Mouse (Mus musculus): ENCODE results near the gene Snrpc.
"Not testable (repeated sequence)": the region's sequence is repeated elsewhere in the genome, so short reads cannot be mapped to it uniquely, and the experiment has no call there.

Snrpc gene

DNA sequence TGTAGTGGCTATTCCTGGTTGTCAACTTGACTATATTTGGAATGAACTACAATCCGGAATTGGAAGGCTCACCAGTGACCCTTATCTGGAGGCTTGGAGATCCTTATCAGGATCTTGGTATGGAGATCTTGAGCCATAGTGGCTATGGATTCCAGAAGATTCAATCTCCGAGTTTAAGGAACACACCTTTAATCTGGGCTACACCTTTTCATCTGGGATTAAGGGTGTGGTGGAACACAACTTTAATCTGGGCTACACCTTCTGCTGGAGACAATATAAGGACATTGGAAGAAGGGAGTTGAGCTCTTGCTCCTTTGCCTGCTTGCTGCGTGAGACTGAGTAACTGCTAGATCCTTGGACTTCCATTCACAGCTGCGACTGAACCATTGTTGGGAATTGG is at the start of gene Snrpc:
TSS of gene Snrpc (plus strand) at position 301 of the 400 bp plus-strand sequence.
- not testable (repeated sequence) for DNase-seq

DNA sequence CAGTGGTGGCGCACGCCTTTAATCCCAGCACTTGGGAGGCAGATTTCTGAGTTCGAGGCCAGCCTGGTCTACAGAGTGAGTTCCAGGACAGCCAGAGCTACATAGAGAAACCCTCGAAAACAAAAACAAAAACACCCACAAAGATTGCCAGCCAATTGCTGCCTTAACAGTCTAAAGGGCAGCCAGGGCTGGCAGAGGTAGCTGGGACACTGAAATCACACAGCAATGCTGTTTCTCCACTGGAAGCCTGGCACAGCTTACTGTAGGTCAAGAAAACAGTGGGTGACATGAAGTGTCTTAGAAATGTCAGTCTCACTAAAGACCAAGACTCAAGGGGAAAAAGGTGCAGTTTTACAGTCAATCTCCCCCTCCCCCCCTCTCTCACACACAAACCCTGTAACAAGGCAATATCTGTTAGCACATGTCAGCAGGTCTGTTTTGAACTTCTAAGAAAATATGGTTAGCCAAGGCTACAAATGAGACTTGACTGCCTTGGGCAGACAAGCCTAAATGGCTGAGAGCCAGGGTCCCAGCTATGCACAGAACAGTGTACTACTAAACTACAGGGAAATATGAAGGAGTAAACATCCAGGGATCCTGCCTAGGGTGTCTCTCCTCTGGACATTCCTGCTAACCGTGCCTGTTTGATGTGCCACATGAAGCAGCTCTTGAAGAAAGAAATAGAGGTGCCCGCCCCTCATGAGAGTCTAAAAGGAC is 49.3 kb upstream of the Snrpc start:
- no peak for DNase-seq

DNA sequence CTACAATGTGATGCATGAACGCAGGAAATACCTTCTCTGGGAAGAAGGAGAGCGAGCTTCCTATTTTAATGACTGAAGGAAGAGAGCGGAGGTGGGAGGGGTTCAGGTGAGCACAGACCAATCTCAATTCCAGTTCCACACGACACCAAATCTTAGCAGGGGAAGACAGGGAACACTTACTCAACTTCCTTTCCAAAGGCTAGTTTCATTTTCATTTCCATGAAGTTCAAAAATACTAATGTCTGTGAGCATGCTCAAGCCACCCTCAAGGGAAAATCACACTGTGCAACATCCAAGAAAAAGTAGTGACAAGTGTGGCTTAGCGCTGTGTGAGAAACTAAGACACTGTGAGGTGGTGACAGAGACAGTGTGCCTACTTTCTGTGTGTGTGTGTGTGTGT is 47.9 kb upstream of the Snrpc start:
- no peak for DNase-seq

DNA sequence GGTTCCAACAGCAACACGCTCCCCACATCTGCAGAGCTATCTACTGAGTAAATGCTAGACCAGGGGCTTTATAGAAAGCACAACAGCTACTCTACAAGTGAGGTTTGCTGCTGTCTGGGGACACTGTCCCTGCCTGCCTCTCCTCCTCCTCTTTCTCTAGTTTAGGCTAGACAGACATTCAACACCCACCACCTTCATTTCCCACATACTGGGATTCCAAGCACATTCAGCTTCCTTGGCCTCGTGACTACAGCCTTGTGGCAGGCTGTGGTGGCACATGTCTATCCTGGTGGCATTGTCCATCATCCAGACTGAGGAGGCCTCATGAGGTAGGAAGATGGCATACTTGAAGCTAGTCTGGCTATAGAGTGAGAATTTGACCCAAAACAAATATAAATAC is 47.0 kb upstream of the Snrpc start:
- no peak for DNase-seq

DNA sequence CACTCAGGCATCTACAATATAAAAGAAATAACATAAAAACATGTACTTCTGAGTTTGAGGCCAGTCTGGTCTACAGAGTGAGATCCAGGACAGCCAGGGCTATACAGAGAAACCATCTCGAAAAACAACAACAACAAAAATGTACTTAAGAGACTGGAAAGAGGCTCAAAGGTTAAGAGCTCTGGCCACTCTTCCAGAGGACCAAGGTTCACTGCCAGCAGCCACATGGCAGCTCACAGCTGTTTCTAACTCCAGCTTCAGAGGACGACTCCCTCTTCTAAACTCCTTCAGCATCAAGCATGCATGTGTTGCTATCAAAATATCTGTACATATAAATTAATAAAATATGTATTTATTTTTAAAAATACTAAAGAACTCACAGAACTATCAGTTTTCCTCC is 46.4 kb upstream of the Snrpc start:
- no peak for DNase-seq

DNA sequence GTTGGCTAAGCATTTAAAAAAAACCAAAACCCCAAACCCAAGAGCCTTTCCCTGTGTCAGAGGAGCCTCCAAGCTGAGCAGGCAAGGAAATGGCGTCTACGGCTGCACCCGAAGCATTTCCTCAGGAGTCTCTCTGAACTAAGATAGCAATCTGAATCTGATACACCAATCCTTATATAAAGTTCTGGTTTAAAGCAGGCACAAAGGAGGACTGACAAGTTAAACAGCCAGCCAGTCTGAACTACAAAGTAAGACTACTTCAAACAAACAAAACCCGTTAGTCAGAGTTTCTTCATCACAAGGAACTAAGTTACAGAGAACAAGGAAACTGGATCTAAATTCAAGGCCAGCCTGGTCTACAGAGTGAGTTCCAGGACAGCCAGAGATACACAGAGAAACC is 45.4 kb upstream of the Snrpc start:
- DNase-seq = no peak

DNA sequence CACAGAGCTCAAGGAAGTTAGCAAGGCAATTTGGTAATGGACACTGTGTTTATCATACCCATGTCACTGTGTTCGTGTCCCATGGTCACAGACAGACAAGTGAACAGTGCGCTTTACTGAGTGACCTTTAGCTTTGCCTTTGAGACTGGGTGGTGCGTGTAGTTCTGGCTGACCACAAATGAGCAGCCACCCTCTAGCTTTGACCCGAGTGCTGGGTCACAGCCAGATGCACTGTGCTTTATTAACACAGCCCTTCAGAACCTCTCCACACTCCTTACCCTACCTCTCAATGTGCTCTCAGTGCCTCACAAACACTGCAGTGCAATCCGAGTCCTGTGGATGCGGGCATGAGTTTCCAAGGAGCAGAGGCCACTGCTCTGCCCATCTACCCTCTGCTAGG is 44.8 kb upstream of the Snrpc start:
- DNase-seq = no peak

DNA sequence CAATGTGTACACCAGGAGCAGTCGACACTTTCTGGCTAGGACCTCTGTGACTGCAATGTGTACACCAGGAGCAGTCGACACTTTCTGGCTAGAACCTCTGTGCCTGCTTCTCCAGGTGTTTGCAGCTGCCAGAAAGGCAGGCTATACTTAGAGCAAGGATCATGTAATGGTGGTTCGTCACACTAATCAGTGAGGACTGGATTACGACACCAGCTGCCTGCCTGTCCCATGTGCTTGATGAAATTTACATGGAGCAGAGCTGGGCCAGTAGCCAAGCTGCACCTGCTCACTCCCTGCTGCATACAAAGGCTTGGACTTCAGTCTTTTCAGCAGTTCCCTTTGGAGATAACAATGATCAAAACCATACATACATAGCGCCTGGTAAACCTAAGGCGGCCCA is 41.2 kb upstream of the Snrpc start:
- DNase-seq = peak; percentile 76 to 82

DNA sequence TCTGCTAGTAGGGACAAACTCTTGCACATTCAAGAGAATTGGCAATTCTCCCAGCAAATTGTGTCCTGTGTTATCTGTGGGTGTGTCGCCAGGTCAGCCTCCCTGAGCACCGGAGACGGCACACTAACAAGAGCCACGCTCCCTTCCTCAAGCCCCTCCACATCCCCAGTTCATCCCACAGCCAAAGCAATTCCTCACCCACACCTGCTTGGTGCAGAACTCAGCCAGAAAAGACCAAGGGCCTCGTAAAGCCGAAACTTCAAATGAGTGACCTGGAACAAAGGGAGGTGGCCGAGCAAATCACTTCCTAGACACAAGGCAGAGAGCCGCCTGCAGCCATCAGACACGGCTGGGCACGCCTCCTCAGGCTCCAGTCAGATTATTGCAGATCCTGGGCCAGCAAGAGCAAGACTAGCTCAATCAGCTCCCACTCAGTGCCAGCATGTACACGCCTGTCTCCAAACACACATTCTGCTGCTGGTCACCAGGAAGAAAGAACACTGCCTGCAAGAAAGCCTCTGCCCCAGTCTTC is 40.5 kb upstream of the Snrpc start:
- peak; percentile 44 to 55 for DNase-seq

DNA sequence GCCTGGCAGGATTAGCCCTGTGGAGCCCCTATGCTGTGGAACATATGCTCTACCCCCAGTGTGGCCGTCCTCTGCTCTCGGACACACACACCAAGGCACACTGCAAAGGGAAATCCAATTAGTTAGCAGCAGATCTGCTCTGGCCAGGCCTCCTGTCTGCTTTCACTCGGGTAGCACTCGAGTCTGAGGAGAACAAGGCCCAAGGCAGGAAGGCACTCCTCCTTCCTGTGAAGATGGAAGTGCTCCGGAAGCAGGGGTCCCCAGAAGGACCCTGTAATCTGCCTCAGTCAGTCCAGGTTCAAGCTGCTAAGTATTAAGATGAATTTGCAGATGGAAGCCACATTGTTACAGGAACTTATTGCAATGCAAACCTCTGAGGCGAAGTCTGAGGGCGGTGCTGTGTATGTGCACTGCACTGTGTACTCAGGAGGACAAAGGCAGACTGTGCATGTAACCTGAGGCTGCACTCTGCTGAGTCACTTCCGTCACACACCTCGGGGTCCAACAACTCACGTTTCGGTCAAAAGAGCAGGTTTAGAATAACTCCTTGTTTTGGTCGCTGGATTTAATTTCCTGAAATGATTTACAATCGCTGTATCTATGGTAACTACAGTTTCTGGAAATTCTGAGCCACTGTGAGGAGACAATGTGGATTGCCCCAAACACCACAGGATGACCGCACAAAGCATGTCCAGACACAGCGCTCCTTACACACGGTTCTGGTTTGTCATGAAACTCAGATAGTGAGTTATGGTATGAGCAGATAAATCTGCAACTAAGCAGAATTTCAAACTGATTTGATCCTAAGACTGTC is 38.0 kb upstream of the Snrpc start:
- DNase-seq = no peak

DNA sequence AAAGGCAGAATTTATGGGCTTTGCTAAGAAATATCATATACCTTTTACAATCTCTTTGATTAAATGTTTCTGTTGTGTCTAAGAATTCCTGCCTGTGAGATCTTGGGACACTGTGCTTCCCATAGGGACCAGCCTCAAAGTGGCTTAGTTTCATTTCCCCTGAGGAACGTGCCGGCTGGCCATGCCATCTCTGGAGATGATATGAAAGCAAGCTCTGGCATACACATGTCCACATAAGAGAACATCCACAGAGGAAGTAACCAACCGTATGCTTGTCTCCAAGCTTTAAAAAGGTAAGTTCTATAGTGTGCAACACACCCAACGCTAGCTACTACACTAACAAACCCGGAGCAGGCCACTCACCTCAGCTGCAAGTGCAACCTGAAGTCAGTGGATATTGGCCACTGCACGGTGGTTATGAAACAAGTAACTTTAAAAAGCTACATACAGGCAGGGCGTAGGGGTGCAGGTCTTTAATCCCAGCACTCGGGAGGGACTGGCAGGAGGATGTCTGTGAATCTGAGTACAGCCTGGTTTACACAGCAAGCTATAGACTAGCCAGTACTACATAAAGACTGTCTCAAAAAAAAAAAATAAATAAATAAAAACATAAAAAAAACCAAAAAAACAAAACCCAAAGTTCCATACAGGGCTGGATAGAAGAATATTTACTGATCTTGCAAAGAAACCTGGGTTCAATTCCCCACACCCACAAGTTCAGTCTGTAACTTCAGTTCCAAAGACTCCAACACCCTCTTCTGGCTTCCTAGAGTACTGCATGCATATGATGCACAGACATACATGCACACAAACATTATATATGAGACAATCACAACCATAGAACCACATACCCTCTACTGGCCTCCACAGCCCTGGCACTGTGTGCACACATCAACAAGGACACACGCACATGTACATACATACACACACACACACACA is 37.0 kb upstream of the Snrpc start:
- DNase-seq = no peak

DNA sequence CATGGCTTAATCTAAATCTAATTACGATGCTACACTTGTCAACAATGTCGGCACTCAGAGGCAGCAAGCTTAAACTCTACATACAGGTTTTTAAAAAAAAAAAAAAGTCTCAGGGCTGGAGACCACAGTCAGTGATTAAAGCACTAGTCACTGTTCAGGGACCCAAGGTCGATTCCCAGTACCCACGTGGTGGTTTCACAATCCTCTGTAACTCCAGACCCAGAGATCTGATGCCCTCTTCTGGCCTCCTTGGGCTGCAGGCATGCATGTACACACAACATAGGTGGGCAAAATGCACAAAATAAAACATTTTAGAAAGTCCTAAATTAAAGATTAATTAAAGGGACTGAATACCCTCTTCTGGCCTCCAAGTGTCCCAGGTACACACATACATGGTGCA is 34.2 kb upstream of the Snrpc start:
- DNase-seq = no peak

DNA sequence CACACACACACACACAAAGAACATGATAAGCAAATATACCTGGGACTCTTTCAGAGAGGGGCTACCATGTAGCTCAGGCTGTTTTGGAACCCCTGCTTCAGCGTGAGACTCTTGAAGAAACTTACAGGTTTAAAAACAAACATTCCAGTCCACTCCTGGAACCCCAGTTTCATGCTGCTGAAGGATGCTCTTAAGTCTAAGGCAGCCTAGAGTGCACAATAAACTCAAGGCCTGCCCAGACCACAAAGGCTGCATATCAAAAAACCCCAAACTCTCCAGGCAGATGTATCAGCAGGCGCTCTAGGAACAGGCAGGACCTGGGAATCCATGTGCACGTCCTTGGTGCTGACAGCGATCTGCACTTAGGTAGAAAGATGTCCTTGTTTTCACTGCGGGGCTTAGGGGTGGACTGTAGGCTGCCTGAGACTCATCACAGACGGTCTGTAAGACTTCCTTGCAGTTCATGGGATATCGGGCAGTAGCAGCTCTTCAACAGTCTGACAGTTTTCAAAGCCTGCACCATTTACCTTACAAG is 33.7 kb upstream of the Snrpc start:
- no peak for DNase-seq

DNA sequence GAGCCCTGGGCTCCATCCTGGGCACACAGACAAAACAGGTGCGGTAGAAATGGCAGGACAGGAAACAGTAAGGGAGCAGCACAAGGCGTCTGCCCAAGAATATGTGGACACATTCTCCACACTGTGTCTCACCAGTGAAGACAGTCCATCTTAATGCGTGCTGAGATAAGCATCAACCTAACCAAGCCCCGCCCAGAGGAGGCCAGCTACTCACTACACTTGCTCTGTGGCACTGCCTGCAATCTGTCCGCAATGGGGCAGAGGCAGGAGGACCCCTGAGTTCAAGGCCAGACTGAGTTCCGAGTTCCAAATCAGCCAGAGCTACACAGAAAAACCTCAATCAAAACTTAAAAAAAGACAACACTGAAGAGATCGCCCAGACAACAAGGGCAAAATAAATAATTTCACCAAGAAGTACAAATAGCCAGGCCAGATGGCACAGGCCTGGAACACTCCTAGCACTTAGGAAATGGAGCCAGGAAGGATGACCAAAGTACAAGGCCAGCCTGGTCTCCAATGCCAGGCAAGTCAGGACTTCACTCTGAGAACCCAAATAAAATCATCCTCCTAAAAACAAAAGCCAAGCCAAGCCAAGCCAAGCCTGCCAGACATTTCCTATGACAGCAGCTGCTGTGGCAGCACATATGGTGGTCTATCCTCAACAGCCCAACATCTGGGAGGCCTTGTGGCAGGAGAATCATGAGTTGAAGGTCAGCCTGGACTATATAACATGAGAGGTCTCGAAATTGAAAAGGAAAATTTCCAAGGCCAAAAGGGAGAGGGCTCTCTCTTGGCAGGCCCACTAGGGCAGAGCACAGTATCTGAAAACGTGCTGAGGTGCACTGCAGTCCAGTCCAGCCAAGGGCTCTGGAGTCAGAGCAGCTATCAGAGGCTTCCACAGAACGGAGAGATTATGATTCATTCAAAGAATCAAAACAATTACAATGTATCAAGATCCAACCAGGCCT is 32.9 kb upstream of the Snrpc start:
- DNase-seq = peak; percentile 60 to 62

DNA sequence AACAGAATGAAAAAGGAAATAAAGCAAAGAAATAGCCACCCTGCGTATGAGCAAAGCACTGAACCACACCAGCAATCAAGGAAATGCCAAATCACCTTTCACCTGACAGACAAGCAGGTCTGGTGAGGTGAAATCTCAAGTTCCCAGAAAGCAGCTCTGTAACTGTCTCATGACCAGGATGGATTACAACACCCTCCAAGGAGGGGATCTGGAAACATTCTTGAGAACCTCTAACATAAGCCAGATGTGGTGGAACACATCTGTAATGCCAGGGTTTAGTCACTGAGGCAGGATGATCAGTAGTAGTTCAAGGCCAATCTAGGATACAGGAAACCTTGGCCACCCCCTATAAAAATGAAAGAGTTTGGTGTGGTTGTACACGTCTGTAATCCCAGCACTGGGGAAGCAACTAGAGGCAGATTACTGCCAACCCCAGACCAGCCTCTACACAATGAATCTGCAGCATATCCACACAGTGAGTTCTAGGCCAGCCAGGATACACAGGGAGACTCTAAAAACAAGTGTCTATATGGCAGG is 30.3 kb upstream of the Snrpc start:
- no peak for DNase-seq

DNA sequence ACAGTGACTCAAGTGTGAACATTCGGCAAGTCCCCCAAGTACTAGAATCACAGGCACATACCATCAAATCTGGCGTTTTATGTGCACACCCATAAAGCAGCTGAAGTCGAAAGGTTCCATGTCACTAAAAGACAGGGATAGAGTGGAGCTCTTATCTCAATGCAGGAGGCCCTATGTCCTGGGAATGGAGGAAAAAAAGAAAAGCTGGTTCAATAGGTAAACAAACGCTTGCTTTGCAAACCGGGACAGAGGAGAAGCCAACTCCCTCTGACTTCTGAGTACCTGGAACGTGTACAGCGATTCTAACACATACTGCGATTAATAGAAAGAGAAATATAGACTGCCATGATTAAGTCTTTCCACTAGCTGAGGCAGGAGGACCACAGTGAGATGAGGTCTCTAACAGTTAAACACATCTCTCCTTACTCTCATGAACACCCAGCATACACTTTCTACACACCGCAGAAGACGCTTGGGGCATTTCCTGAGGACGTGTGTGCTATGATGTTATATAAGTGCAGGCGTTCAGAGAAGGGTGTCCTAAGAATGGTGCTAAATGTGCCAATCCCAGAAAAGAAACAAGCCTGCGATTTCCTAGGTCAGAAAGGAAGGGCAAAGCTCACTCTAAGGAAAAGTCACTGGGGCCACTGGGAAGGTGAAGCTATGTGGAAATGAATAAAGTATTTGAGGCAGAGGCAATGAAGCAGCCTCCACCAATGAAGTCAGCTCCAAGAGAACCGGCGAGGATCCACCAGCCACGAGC is 27.2 kb upstream of the Snrpc start:
- DNase-seq = no peak

DNA sequence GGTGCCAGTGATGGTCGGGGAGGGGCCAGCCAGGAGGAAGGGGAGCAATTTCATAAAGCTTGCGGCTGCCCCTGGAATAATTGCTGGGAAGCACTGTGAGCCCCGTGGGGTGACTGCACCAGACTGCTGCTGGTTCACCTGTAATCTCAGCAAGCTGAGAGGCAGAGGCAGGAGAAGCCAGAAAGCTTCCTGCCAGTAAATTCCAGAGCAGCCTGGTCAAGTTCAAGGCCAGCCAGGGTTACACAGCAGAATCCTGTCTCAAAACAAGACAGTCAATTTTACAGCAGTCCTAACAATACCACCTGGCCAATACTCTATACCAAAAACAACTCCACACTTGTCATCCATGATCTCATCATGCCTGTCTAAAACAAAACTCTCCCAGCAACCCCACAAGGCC is 26.0 kb upstream of the Snrpc start:
- DNase-seq = no peak

DNA sequence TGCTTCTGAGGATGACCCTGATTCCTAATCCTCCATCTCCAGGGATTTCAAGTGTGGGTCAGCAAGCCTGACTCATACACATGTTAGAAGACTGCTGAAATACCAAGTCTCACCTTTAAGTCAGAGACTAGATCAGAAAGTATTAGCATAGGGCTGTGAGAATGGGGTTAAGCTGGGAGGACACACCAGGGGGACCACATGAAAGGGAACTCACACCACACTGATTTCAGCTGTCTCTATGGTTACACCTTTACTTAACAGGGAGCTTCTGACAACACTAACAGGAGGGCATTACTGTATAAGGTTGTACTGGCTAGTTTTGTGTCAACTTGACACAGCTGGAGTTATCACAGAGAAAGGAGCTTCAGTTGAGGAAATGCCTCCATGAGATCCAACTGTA is 23.3 kb upstream of the Snrpc start:
- DNase-seq = no peak

DNA sequence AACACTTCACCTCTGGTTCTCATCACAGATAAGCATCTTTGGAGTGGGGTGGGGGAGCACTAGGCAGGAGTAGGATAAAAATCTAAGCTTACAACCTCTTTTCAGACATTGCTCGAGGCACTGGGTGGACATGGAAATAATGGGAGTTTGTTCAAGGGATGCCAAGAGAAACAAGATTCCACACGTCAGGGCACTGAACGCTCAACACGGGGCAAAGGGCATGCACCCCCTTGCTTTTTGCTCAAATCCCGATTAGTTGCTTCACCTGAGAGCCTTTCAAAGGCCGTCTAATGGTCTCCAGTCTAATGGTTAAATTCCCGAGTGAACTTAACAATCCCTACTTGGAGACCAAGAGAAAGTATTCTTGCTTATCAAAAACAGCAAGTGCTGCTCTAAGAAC is 18.9 kb upstream of the Snrpc start:
- no peak for DNase-seq

DNA sequence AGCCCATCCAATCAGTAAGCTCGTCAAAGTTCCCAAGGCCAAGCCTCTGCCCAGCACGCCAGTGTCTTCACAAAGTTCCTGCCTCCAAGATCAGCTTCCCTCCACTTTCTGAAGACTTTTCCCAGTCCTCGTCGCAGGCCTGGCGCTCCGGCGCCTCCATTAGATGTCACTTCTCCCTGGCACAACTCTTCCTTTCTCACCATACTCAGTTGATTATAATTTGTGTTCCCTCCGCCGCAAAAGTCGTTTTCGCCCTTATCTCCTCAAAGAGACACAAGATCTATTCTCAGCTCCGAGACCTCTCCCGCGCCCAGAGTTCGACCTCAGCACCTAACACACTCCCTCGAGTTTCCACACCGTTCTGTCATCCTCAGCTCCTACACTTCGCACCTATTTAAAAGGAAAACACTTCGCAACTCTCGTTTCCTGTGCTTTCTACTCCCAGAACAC is 18.4 kb upstream of the Snrpc start:
- DNase-seq = peak in 1 of 2 experiments; percentile 40

Data from cerebellum, postnatal 25 days (tissue).